Mouse (Mus musculus) testis, adult 2 months (tissue): Measurements from ENCODE around the gene Ppm1h.

Experiments
- CTCF ChIP-seq: fragments of 200-500 bp; IDR thresholded peaks from 2 replicates; pipeline ENCODE4 v1.5.1; 2012; ENCODE audit warnings: low read depth, mild to moderate bottlenecking, inconsistent platforms, low read length, moderate library complexity; ENCODE audit not compliant: control insufficient read depth, insufficient read depth, insufficient replicate concordance
- POLR2A ChIP-seq: fragments of 200-500 bp; IDR thresholded peaks from 2 replicates; pipeline ENCODE4 v1.6.1; 2012; ENCODE audit warnings: low read depth, mild to moderate bottlenecking, inconsistent platforms, low read length, moderate library complexity; ENCODE audit not compliant: control insufficient read depth

- TF ChIP-seq CTCF: no peak
- TF ChIP-seq POLR2A: no peak
Measured at GRCm38 (mm10) chr10:122859642-122859997, 181.1 kb downstream of the Ppm1h start.
